Mouse (Mus musculus) embryo, embryonic 10 days (tissue): ENCODE data around the gene Ehbp1.
A peak's percentile ranks its signal among the peaks of the same experiment; 100 is the strongest.

Experiments used
- DNase-seq: peaks from one replicate; pipeline ENCODE4 v3.0.0-alpha.2; 2015; ENCODE audit warnings: low spot score

The Ehbp1 gene

GRCm38 (mm10) chr11:22286371-22286872 is 55.7 kb downstream of the Ehbp1 start:
- DNase-seq: peak; percentile 81

GRCm38 (mm10) chr11:22276656-22277055 is 65.4 kb downstream of the Ehbp1 start:
- DNase-seq: no peak

- DNase-seq: no peak
Observed at GRCm38 (mm10) chr11:22274144-22274543, 67.9 kb downstream of the Ehbp1 start.

GRCm38 (mm10) chr11:22273378-22273777 is 68.7 kb downstream of the Ehbp1 start:
- DNase-seq: no peak

GRCm38 (mm10) chr11:22271889-22272288 is 70.2 kb downstream of the Ehbp1 start:
- DNase-seq: no peak

- no peak for DNase-seq
Observed at GRCm38 (mm10) chr11:22269643-22270042, 72.4 kb downstream of the Ehbp1 start.

GRCm38 (mm10) chr11:22269173-22269572 is 72.9 kb downstream of the Ehbp1 start:
- DNase-seq: no peak

GRCm38 (mm10) chr11:22267014-22267413 is 75.1 kb downstream of the Ehbp1 start:
- DNase-seq: no peak

GRCm38 (mm10) chr11:22255418-22255817 is 86.7 kb downstream of the Ehbp1 start:
- DNase-seq: no peak

GRCm38 (mm10) chr11:22249363-22249762 is 92.7 kb downstream of the Ehbp1 start:
- no peak for DNase-seq

- no peak for DNase-seq
Observed at GRCm38 (mm10) chr11:22247736-22248135, 94.4 kb downstream of the Ehbp1 start.

GRCm38 (mm10) chr11:22247069-22247468 is 95.0 kb downstream of the Ehbp1 start:
- DNase-seq: no peak

- no peak for DNase-seq
Observed at GRCm38 (mm10) chr11:22235558-22235957, 106.5 kb downstream of the Ehbp1 start.

- DNase-seq: no peak
Observed at GRCm38 (mm10) chr11:22234739-22235138, 107.4 kb downstream of the Ehbp1 start.

GRCm38 (mm10) chr11:22230906-22231305 is 111.2 kb downstream of the Ehbp1 start:
- no peak for DNase-seq

GRCm38 (mm10) chr11:22225619-22226018 is 116.5 kb downstream of the Ehbp1 start:
- peak; percentile 54 for DNase-seq

- no peak for DNase-seq
Observed at GRCm38 (mm10) chr11:22218222-22218621, 123.9 kb downstream of the Ehbp1 start.

GRCm38 (mm10) chr11:22216941-22217340 is 125.2 kb downstream of the Ehbp1 start:
- DNase-seq: no peak

- peak; percentile 33 for DNase-seq
Observed at GRCm38 (mm10) chr11:22206611-22207010, 135.5 kb downstream of the Ehbp1 start.

- DNase-seq: no peak
Observed at GRCm38 (mm10) chr11:22206191-22206590, 135.9 kb downstream of the Ehbp1 start.

- no peak for DNase-seq
Observed at GRCm38 (mm10) chr11:22203413-22203812, 138.7 kb downstream of the Ehbp1 start.

- DNase-seq: no peak
Observed at GRCm38 (mm10) chr11:22201125-22201524, 141.0 kb downstream of the Ehbp1 start.

- DNase-seq: no peak
Observed at GRCm38 (mm10) chr11:22199881-22200280, 142.2 kb downstream of the Ehbp1 start.

- DNase-seq: no peak
Observed at GRCm38 (mm10) chr11:22198406-22198805, 143.7 kb downstream of the Ehbp1 start.

GRCm38 (mm10) chr11:22197935-22198334 is 144.2 kb downstream of the Ehbp1 start:
- no peak for DNase-seq
